Mouse (Mus musculus) small intestine, adult 2 months (tissue): Measurements from ENCODE around the gene St8sia1.

ENCODE experiments used
- CTCF ChIP-seq: fragments of 200-500 bp; IDR thresholded peaks from 2 replicates; pipeline ENCODE4 v1.5.1; 2012; ENCODE audit warnings: low read depth, mild to moderate bottlenecking, control low read depth, inconsistent platforms, low read length, moderate library complexity, mixed read lengths; ENCODE audit not compliant: insufficient replicate concordance, insufficient read length; ENCODE audit errors: extremely low read depth
- POLR2A ChIP-seq: fragments of 200-500 bp; IDR thresholded peaks from 2 replicates; pipeline ENCODE4 v1.6.1; 2012; ENCODE audit warnings: low read depth, mild to moderate bottlenecking, control low read depth, inconsistent platforms, low read length, moderate library complexity

DNA sequence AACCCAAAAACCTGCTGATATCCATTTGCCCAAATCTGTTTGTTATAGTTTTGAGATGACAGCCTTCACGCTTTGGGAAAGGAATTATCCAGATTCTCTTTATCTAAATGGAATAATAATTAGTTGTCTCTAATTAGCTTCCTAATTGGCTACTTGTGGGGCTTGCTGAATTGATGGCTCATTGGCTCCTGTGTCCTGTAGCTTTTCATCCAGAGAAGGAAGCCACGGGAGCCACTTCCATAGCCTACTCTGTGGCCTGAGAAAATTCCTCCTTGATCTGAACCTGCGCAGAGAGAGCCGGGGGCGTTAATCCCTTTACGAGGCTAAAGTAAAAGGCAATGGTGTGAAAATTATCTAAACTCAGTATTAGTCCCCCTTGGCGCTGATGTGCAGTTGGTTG, 183.0 kb downstream of the St8sia1 start:
- TF ChIP-seq POLR2A: no peak
- TF ChIP-seq CTCF: no peak
